Mouse (Mus musculus) testis, adult 2 months (tissue): ENCODE results near the gene Fam205c. TPM values are rescaled to one million over a fixed set of nuclear protein-coding genes. Genes with fewer than 3 reads are reported as not detected.
"Not testable (repeated sequence)": the region's sequence is repeated elsewhere in the genome, so short reads cannot be mapped to it uniquely, and the experiment has no call there.

Experiments used
- H3K27ac ChIP-seq: fragments of 200-500 bp; 2 replicates; pipeline ENCODE4 v1.5.1; 2012; ENCODE audit warnings: low read depth, low read length; ENCODE audit not compliant: control insufficient read depth, insufficient read depth
- H3K27me3 ChIP-seq: fragments of 200-500 bp; 2 replicates; pipeline ENCODE4 v1.6.1; 2012; ENCODE audit warnings: mild to moderate bottlenecking, low read length, moderate library complexity; ENCODE audit not compliant: control insufficient read depth, insufficient read depth
- H3K36me3 ChIP-seq: fragments of 200-500 bp; 2 replicates; pipeline ENCODE4 v1.6.1; 2012; ENCODE audit warnings: mild to moderate bottlenecking, low read length; ENCODE audit not compliant: control insufficient read depth, insufficient read depth
- H3K4me1 ChIP-seq: fragments of 200-500 bp; 2 replicates; pipeline ENCODE4 v1.6.1; 2012; ENCODE audit warnings: low read length; ENCODE audit not compliant: control insufficient read depth, insufficient read depth
- H3K4me3 ChIP-seq: fragments of 200-500 bp; 2 replicates; pipeline ENCODE4 v1.5.1; 2012; ENCODE audit warnings: low read depth, mild to moderate bottlenecking, low read length, moderate library complexity, mixed read lengths; ENCODE audit not compliant: control insufficient read depth
- CTCF ChIP-seq: fragments of 200-500 bp; IDR thresholded peaks from 2 replicates; pipeline ENCODE4 v1.5.1; 2012; ENCODE audit warnings: low read depth, mild to moderate bottlenecking, inconsistent platforms, low read length, moderate library complexity; ENCODE audit not compliant: control insufficient read depth, insufficient read depth, insufficient replicate concordance
- POLR2A ChIP-seq: fragments of 200-500 bp; IDR thresholded peaks from 2 replicates; pipeline ENCODE4 v1.6.1; 2012; ENCODE audit warnings: low read depth, mild to moderate bottlenecking, inconsistent platforms, low read length, moderate library complexity; ENCODE audit not compliant: control insufficient read depth
- polyA plus RNA-seq: library from polyadenylated mRNA; depleted of rRNA; stranded (reverse); fragments of >200 nt; gene quantifications from 2 replicates; pipeline ENCODE4 v1.2.3, GENCODE M21; 2012; rRNA removed

Fam205c gene
- polyA plus RNA-seq, 1 experiment: 240 TPM

GRCm38 (mm10) chr4:42867390-42867789, 6.6 kb downstream of the Fam205c start:
- H3K4me1 ChIP-seq: no peaks in the 10 kb centered on the region
- peak overlapping the region; percentile 2; the same call in 1 of the 2 replicates for H3K4me3 ChIP-seq
- TF ChIP-seq CTCF (no peak), POLR2A (no peak)
- H3K27ac ChIP-seq: no peak overlapping the region
- no peaks in the 10 kb centered on the region for H3K27me3 ChIP-seq
- H3K36me3 ChIP-seq: no peaks in the 10 kb centered on the region

- H3K27ac ChIP-seq, H3K27me3 ChIP-seq, H3K4me1 ChIP-seq, H3K36me3 ChIP-seq, H3K4me3 ChIP-seq: not testable (repeated sequence)
Observed at GRCm38 (mm10) chr4:42863487-42863886, 10.5 kb downstream of the Fam205c start.

- H3K27ac ChIP-seq, H3K4me3 ChIP-seq, H3K36me3 ChIP-seq, H3K4me1 ChIP-seq, H3K27me3 ChIP-seq: not testable (repeated sequence)
Observed at GRCm38 (mm10) chr4:42860483-42860882, 13.6 kb downstream of the Fam205c start.

GRCm38 (mm10) chr4:42856671-42857070, 17.4 kb downstream of the Fam205c start, which contains the start of gene Gm12394:
Gm12394 (minus strand) TSS chr4:42856771.
- not testable (repeated sequence) for H3K27ac ChIP-seq, H3K36me3 ChIP-seq, H3K27me3 ChIP-seq, H3K4me1 ChIP-seq, H3K4me3 ChIP-seq

GRCm38 (mm10) chr4:42853788-42854187, 20.2 kb downstream of the Fam205c start, which contains the start of gene Fam205a1:
Fam205a1 (minus strand) TSS chr4:42853888.
- not testable (repeated sequence) for H3K36me3 ChIP-seq, H3K27ac ChIP-seq, H3K4me1 ChIP-seq, H3K27me3 ChIP-seq
- H3K4me3 ChIP-seq: peak within 1 kb of the TSS; percentile 43; the same call in 1 of the 2 replicates

Other genes with a start within 250 kb of the Fam205c start
- gene Gm2564, start 244.5 kb downstream of the Fam205c start, polyA plus RNA-seq: 2.0 and 2.8 TPM in 2 replicates
- gene Ccl27b, start 219.0 kb downstream of the Fam205c start, polyA plus RNA-seq: 4.1 and 4.5 TPM in 2 replicates
- 1.2 and 1.8 TPM in 2 replicates for gene Il11ra2, start 212.3 kb downstream of the Fam205c start, polyA plus RNA-seq
- 13.8 and 14.9 TPM in 2 replicates for gene 4930578G10Rik, start 138.7 kb downstream of the Fam205c start, polyA plus RNA-seq
- 1.2 and 1.6 TPM in 2 replicates for gene Ccl19, start 117.7 kb downstream of the Fam205c start, polyA plus RNA-seq
- 4.0 and 4.4 TPM in 2 replicates for gene Ccl21a, start 100.2 kb downstream of the Fam205c start, polyA plus RNA-seq
- 18.8 and 19.9 TPM in 2 replicates for gene Fam205a1, start 20.3 kb downstream of the Fam205c start, polyA plus RNA-seq
- gene Gm12394, start 17.5 kb downstream of the Fam205c start, polyA plus RNA-seq: 0.07 and 0.20 TPM in 2 replicates
- 1.3 and 1.7 TPM in 2 replicates for gene Phf24, start 42.4 kb upstream of the Fam205c start, polyA plus RNA-seq
- 7.6 and 8.2 TPM in 2 replicates for gene Dnajb5, start 75.6 kb upstream of the Fam205c start, polyA plus RNA-seq
- 22.4 and 23.7 TPM in 2 replicates for gene 1700022I11Rik, start 95.4 kb upstream of the Fam205c start, polyA plus RNA-seq
- 78.0 and 85.5 TPM in 2 replicates for gene Vcp, start 126.3 kb upstream of the Fam205c start, polyA plus RNA-seq
- gene Fancg, start 136.3 kb upstream of the Fam205c start, polyA plus RNA-seq: 96.4 and 104 TPM in 2 replicates
- gene Pigo, start 151.6 kb upstream of the Fam205c start, polyA plus RNA-seq: 36.3 and 42.0 TPM in 2 replicates
- 19.8 and 22.7 TPM in 2 replicates for gene Stoml2, start 157.5 kb upstream of the Fam205c start, polyA plus RNA-seq
- 41.4 and 46.3 TPM in 2 replicates for gene Fam214b, start 172.0 kb upstream of the Fam205c start, polyA plus RNA-seq
- 17.4 and 20.6 TPM in 2 replicates for gene Unc13b, start 184.7 kb upstream of the Fam205c start, polyA plus RNA-seq